Mouse (Mus musculus) E14TG2a.4 (cell line): ENCODE data around the gene Haus8.

Source experiments
- CTCF ChIP-seq: conservative IDR thresholded peaks from 2 replicates; pipeline ENCODE4 v1.5.1; 2014; ENCODE audit warnings: low read length
- NANOG ChIP-seq: IDR thresholded peaks from 2 replicates; pipeline ENCODE4 v1.6.1; 2014; ENCODE audit warnings: borderline replicate concordance, low read length, mixed read lengths

- TF ChIP-seq CTCF: no peak
- TF ChIP-seq NANOG: no peak
Observed at GRCm38 (mm10) chr8:71289098-71289497, 16.4 kb upstream of the Haus8 start.
